Mouse (Mus musculus) layer of hippocampus, postnatal 36 days (tissue): ENCODE data around the gene Scube3. TPM values are rescaled to one million over a fixed set of nuclear protein-coding genes. Genes with fewer than 3 reads are reported as not detected.

Experiments used
- DNase-seq, 2 experiments: peaks; one replicate each; pipeline ENCODE4 v3.0.0; 2022
- total RNA-seq, 2 experiments: library from RNA; stranded (reverse); gene quantifications; 2 replicates each; pipeline ENCODE4 v1.2.3; 2021

Scube3 gene
- 1 to 10 TPM in 1 of 2 experiments, under 1 TPM in 1; 0.96 to 1.0 TPM for total RNA-seq

- no peak for DNase-seq
Observed at GRCm38 (mm10) chr17:28141771-28142699, at the start of gene Scube3. TSS of gene Scube3 (plus strand) at chr17:28142141.

- DNase-seq, result no peak
Observed at GRCm38 (mm10) chr17:28092297-28092696, 49.6 kb upstream of the Scube3 start.

- no peak for DNase-seq
Observed at GRCm38 (mm10) chr17:28093837-28094236, 48.1 kb upstream of the Scube3 start.

GRCm38 (mm10) chr17:28096418-28096817 is 45.5 kb upstream of the Scube3 start:
- no peak for DNase-seq

- DNase-seq, result no peak
Observed at GRCm38 (mm10) chr17:28097308-28097707, 44.6 kb upstream of the Scube3 start.

- no peak for DNase-seq
Observed at GRCm38 (mm10) chr17:28099086-28099485, 42.9 kb upstream of the Scube3 start.

GRCm38 (mm10) chr17:28100669-28101068 is 41.3 kb upstream of the Scube3 start:
- DNase-seq, result no peak

- no peak for DNase-seq
Observed at GRCm38 (mm10) chr17:28101284-28101887, 40.6 kb upstream of the Scube3 start.

- no peak for DNase-seq
Observed at GRCm38 (mm10) chr17:28101902-28102319, 40.0 kb upstream of the Scube3 start.

- DNase-seq, result no peak
Observed at GRCm38 (mm10) chr17:28104416-28104815, 37.5 kb upstream of the Scube3 start.

GRCm38 (mm10) chr17:28106352-28106751 is 35.6 kb upstream of the Scube3 start:
- no peak for DNase-seq

- no peak for DNase-seq
Observed at GRCm38 (mm10) chr17:28107275-28107674, 34.7 kb upstream of the Scube3 start.

GRCm38 (mm10) chr17:28112266-28112665 is 29.7 kb upstream of the Scube3 start:
- no peak for DNase-seq

GRCm38 (mm10) chr17:28116335-28116734 is 25.6 kb upstream of the Scube3 start:
- DNase-seq, result no peak

GRCm38 (mm10) chr17:28117451-28118209 is 24.3 kb upstream of the Scube3 start:
- DNase-seq, result no peak

GRCm38 (mm10) chr17:28120460-28120859 is 21.5 kb upstream of the Scube3 start:
- no peak for DNase-seq

- DNase-seq, result no peak
Observed at GRCm38 (mm10) chr17:28122949-28123348, 19.0 kb upstream of the Scube3 start.

- no peak for DNase-seq
Observed at GRCm38 (mm10) chr17:28123627-28124026, 18.3 kb upstream of the Scube3 start.

- DNase-seq, result no peak
Observed at GRCm38 (mm10) chr17:28124368-28124767, 17.6 kb upstream of the Scube3 start.

GRCm38 (mm10) chr17:28129796-28130195 is 12.1 kb upstream of the Scube3 start:
- no peak for DNase-seq

GRCm38 (mm10) chr17:28130391-28131125 is 11.4 kb upstream of the Scube3 start:
- DNase-seq, result no peak

GRCm38 (mm10) chr17:28131156-28131555 is 10.8 kb upstream of the Scube3 start:
- DNase-seq, result no peak
